ENCODE assay signal across 11 mouse cellular contexts in the genomic region with DNA sequence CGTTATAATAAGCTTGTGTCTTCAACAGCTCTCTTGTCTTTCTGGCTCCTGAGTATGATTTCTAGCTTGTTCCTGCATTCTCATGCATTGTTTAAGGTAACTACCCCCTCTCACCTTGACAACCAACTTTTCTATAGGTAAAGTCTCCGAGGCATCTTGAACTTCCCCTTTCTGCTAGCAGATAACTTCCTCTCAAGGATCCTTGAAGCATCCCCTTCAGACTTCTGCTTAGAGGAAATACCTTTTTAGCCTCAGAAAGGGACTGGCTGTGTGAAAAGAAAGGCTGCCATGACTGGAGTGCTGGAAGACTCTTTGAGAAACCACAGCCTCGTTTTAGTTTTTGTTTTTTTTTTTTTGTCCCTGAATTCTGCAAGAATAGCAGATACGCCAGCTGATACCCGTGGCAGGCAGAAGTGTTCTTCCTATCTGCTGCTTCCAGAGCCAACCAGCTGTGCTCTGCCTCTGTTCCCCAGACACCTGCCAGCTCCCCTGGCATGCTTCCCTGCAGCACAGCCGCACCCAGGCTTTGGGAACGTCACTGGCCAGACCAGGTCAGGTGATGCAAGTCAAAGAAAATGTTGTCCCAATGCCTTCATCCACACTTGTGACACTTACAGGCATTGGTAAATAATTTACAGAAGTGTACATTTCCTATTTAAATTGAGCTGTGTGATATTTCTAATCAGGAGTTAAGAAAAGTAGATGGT. TPM values are rescaled to one million over a fixed set of nuclear protein-coding genes. Genes with fewer than 3 reads are reported as not detected.
DNase-seq lines count a peak whose midpoint lies in the region; ATAC-seq lines count a peak whose summit lies in the region.
"Had no signal": no experiment of that assay in that cellular context is flagged by ENCODE, and none has a peak within 500 bp of the region (broad histone marks: within the 10 kb centered on the region; RNA-seq: fewer than 3 reads in every experiment).

No protein-coding gene starts in this region.

- peak; percentile 68 for ATAC-seq in common myeloid progenitor, adult 5-6 weeks (replicated peaks; ENCODE audit: low read depth, poor library complexity, severe bottlenecking)
- ATAC-seq: lung, postnatal 0 days; Patski had no signal

- peak; percentile 7 for DNase-seq in adrenal gland, postnatal 25 days
- no peak for DNase-seq in adrenal gland, adult (ENCODE audit: inconsistent age in 2 of 2, low spot score in 1 of 2)
- DNase-seq in lung, postnatal 10 days = peak; percentile 5
- no peak for DNase-seq in lung, postnatal 4 days
- peak; percentile 1 for DNase-seq in naive thymus-derived CD4-positive, alpha-beta T cell, adult 2 months (ENCODE audit: low read depth)
- DNase-seq in kidney, adult 8-10 months = no peak
- no peak for DNase-seq in spleen, postnatal 4 days (ENCODE audit: low spot score in 2 of 2)
- DNase-seq: cerebellum, postnatal 36 days had no signal

RNA-seq across cellular contexts. Expression of a gene that starts 49.7 kb away (rescaled TPM):
- 15.4 and 17.2 TPM in 2 replicates for total RNA-seq in adrenal gland, postnatal 25 days (2021)
- 14.5 and 23.1 TPM in 2 replicates for total RNA-seq in common myeloid progenitor, adult 5-6 weeks (2017)

Comparison
In these comparisons a context has a peak if more than half of its experiments do, and no peak if none do; other contexts are left out.
1. DNase-seq: peak in adrenal gland, postnatal 25 days (single experiment), lung, postnatal 10 days (single experiment) and naive thymus-derived CD4-positive, alpha-beta T cell, adult 2 months (single experiment); none in adrenal gland, adult (0 of 2), lung, postnatal 4 days (0 of 2), kidney, adult 8-10 months (0 of 2) and spleen, postnatal 4 days (0 of 2).